Mouse (Mus musculus) leukemia stem cell, adult 10-12 weeks (primary cell): ENCODE measurements around the gene BC048562. TPM values are rescaled to one million over a fixed set of nuclear protein-coding genes. Genes with fewer than 3 reads are reported as not detected.

Source experiments
- polyA plus RNA-seq: library from polyadenylated mRNA; stranded (reverse); fragments of >175 nt; gene quantifications from 2 replicates; pipeline ENCODE4 v1.2.3, GENCODE M21; 2012; ENCODE audit warnings: low replicate concordance

The BC048562 gene
- polyA plus RNA-seq: not detected in 2 replicates

DNA sequence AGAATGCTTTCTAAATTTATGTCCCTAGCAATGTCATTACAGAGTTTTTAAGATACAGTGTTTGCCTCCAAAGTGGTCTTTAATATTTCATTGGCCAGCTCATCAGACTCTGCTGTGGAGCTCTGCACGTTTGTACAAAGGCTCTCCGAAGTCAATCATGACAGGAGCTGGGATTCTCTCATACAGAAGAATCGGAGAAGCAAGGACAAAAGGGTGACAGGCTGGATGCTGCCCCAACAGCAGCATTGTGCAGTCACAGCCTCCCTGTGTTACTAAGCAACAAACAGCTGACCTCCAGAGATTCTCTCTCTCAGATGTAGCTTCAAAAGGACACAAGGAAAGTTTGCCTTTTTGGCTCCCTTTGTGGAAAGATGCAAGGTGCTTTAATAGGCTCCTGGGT is at the start of gene BC048562:
TSS of gene BC048562 (plus strand) at position 301 of the 400 bp plus-strand sequence.

DNA sequence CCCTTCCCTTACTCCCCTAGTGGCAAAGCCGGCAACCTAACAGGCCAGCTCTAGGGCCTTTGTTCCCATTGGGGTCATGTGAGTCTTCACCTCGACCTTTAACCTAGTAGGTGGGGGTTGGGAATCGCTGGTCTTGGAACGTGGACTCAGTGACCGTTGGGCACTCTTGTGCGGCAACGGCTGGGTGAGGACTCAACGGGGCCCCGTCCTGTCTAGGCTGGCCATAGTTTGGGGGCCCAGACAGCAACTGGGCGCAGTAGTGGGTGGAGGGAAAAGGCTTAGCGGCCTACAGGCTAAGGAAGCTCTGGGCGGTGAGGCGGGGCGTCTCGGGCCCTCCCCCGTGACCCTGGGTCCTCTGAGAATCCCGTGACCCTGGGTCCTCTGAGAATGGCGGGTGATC is 43.6 kb upstream of the BC048562 start, which contains the start of gene 1700102P08Rik:
TSS of gene 1700102P08Rik (plus strand) at position 130 of the 400 bp plus-strand sequence.

DNA sequence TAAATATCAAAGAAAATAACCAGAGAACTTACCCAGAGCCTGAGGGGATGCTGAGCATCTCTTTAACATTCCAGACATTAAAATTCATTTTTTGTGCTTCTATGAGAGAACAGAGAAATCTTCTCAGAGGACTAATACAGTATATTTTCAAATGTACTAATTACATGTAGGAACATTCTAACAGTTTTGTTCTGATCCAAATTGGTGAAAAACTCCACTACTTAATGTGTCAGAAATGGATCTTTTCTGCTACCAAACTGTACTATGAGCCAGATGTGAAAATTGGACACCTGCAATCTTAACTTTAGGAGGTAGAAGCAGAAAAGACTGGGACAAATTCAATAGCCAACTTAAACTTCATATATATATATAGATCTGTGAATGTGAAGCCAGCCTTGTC is 7.9 kb upstream of the BC048562 start, which contains the start of gene Ccdc36:
TSS of gene Ccdc36 (minus strand) at position 101 of the 400 bp plus-strand sequence.

DNA sequence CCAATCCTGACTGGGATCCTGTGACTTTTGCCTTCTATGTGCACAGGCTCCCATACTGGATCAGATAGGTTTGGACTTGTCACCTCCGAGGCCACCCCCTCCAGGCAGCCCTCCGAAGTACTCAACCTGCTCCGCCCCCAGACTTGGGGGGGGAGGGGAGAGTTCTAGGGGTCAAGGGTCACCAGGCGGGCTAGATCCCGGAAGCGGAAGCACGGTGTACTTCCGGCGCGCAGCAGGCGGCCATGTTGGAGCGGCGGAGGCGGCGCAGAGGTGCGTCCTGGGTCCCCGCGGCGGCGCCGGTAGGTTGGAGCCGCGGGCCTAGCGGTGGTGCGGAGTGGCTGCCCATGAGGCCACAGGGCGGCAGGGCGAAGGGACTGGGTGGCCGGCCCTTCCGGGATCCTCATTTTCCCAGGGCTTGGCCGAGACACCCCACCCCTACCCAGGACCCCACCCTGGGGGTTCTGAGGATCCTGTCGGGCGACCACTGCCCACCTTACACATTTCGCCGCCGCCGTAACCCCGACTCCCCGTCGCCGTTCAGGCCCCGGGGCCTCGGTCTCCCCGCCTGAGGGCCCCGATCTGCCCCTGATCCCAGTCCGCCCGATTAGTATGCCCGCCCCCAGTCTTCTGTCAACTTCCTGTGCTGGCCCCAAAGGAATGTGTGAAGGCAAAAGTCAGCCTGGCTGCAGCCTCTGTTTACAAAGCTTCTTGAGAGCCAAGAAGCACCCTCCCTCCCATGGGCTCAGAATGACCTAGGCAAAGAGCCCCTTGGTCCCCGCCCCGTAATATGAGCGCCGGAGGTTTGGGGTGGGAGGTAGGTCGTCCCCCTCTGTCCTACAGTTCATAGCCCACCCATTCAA is 24.3 kb downstream of the BC048562 start, which contains the start of gene Ccdc71:
TSS of gene Ccdc71 (plus strand) at position 209 of the 860 bp plus-strand sequence.

DNA sequence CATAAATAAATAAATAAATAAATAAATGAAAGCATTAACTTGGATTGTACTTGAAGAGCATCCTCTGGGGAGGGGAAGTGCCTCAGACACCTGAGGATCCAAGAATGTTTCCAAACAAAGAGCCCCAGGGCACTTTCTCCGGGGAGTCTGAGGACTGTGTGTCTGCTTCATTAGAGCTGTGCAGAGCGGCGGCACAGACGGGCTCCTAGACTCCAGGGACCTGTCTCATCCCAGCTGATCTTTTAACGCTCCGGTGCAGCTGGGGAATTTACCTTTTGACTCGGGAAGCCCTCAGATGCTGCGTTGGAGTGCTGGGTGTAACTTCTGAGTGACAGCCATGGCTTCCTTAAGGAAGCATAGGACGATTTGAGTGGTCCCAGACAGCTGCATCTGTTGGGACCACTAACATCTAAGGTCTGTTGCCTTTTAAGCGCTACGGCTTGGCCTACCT is 24.9 kb downstream of the BC048562 start, which contains the start of gene Klhdc8b:
TSS of gene Klhdc8b (minus strand) at position 401 of the 451 bp plus-strand sequence.

DNA sequence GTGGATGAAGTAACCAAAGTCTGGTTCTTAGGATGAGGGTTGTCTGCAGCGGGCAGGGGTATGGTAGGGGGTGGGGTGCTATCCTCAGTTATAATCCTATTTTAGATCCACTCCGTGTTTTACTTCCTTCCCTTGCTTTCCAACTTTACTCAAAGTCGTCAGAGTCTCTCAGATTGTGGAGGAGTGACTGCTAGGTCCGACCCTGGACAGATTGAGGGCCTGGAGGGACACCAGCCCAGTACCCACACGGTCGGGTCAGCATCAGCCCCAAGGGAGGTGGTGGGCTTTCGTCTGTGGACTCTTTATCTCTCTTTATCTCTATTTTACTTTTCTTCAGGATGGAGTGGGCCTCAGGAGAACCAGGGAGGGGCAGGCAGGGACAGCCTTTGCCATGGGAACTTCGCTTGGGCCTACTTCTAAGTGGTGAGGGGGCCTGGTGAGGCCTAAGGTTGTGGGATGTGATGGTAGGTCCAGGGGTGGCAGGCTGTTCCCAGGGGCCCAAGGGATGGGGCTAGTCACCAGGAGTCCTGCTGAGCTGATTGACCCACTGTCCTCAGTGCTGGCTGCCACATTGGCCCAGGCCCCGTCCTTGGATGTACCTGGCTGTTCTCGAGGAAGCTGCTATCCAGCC is 43.6 kb downstream of the BC048562 start, which contains the start of gene Lamb2:
TSS of gene Lamb2 (plus strand) at position 16 of the 631 bp plus-strand sequence.

DNA sequence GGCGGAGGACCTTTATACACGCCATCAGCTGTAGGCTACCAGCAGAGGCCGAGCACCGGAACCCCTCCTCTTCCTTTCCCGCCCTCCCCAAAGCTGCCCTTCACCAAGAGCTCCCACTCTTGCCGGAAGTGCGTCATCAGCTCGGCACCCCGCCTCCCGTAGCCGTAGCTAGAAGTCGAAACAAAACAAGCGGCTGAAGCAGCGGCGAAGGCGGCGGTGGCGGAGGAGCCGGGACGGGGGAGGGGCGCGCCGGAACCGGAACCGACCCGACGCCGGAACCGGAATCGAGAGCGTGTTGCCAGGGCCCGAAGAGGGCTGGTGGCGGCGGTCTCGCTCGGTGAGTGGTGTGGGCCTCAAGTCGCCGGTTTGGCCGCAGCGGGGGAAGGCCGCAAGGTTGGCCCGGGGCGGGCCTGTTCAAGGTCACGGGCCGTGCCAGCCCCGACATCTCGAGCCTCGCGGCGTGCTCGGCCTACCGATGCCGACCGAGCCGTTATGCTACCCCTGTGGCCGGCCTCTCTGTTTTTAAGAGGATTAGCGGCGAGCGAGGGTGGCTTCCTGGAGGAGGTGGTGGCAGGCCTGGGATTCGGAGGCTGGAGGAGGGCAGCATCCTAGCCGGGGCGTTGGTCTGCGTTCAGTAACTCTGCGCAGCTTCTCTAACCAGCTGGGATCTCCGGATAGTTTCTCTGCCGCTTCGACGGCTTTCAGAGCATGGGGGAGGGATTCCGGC is 54.4 kb downstream of the BC048562 start, which contains the start of gene Usp19:
TSS of gene Usp19 (plus strand) at position 44 of the 727 bp plus-strand sequence.

Other genes with a start within 250 kb of the BC048562 start
- 1.0 and 3.3 TPM in 2 replicates for gene Bsn, start 246.1 kb upstream of the BC048562 start, polyA plus RNA-seq
- 10.5 and 13.6 TPM in 2 replicates for gene Dag1, start 172.5 kb upstream of the BC048562 start, polyA plus RNA-seq
- gene Nicn1, start 146.1 kb upstream of the BC048562 start, polyA plus RNA-seq: 0.14 TPM in 2 replicates
- gene Amt, start 139.6 kb upstream of the BC048562 start, polyA plus RNA-seq: not detected in 2 replicates
- gene Rhoa, start 130.4 kb upstream of the BC048562 start, polyA plus RNA-seq: 53.2 and 101 TPM in 2 replicates
- 1.6 and 3.6 TPM in 2 replicates for gene Tcta, start 130.3 kb upstream of the BC048562 start, polyA plus RNA-seq
- gene Gpx1, start 97.6 kb upstream of the BC048562 start, polyA plus RNA-seq: 197 and 287 TPM in 2 replicates
- 10.2 and 101 TPM in 2 replicates for gene Usp4, start 88.6 kb upstream of the BC048562 start, polyA plus RNA-seq
- 4.5 and 5.6 TPM in 2 replicates for gene 1700102P08Rik, start 43.7 kb upstream of the BC048562 start, polyA plus RNA-seq
- 0.08 TPM in 1 of 2 replicates, not detected in the other for gene Ccdc36, start 8.0 kb upstream of the BC048562 start, polyA plus RNA-seq
- 9.8 and 21.0 TPM in 2 replicates for gene Ccdc71, start 24.0 kb downstream of the BC048562 start, polyA plus RNA-seq
- 52.5 and 54.2 TPM in 2 replicates for gene Klhdc8b, start 25.1 kb downstream of the BC048562 start, polyA plus RNA-seq
- gene Lamb2, start 43.3 kb downstream of the BC048562 start, polyA plus RNA-seq: 1.3 and 3.0 TPM in 2 replicates
- 106 and 149 TPM in 2 replicates for gene Usp19, start 54.1 kb downstream of the BC048562 start, polyA plus RNA-seq
- gene Qars, start 71.2 kb downstream of the BC048562 start, polyA plus RNA-seq: 32.3 and 117 TPM in 2 replicates
- gene Qrich1, start 80.3 kb downstream of the BC048562 start, polyA plus RNA-seq: 36.4 and 112 TPM in 2 replicates
- gene Impdh2, start 123.8 kb downstream of the BC048562 start, polyA plus RNA-seq: 46.8 and 263 TPM in 2 replicates
- gene Ndufaf3, start 131.0 kb downstream of the BC048562 start, polyA plus RNA-seq: 5.1 and 19.2 TPM in 2 replicates
- gene Dalrd3, start 133.4 kb downstream of the BC048562 start, polyA plus RNA-seq: 182 and 245 TPM in 2 replicates
- gene Wdr6, start 142.3 kb downstream of the BC048562 start, polyA plus RNA-seq: 5.5 and 18.8 TPM in 2 replicates
- gene P4htm, start 161.2 kb downstream of the BC048562 start, polyA plus RNA-seq: 1.8 and 2.9 TPM in 2 replicates
- 99.5 and 180 TPM in 2 replicates for gene Arih2, start 212.9 kb downstream of the BC048562 start, polyA plus RNA-seq
- 1.6 and 2.5 TPM in 2 replicates for gene Slc25a20, start 225.6 kb downstream of the BC048562 start, polyA plus RNA-seq